Mouse (Mus musculus) CH12.LX (cell line): ENCODE results near the gene Bcr. TPM values are rescaled to one million over a fixed set of nuclear protein-coding genes. Genes with fewer than 3 reads are reported as not detected.

Source experiments
- DNase-seq: peaks from one replicate; pipeline ENCODE4 v3.0.0-alpha.2; 2013; ENCODE audit errors: extremely low read depth
- H3K27ac ChIP-seq: 2 replicates; pipeline ENCODE4 v1.5.1; 2012; ENCODE audit warnings: low read depth, mild to moderate bottlenecking, control low read depth, moderate library complexity; ENCODE audit not compliant: insufficient read depth
- H3K27me3 ChIP-seq: replicated peaks from 2 replicates; pipeline ENCODE3; 2012; ENCODE audit warnings: inconsistent platforms
- H3K36me3 ChIP-seq, 2 experiments: replicated peaks in 1 of 2; 2 replicates each; pipeline versions ENCODE3 to v1.6.1; 2012; ENCODE audit warnings: inconsistent platforms in 1 of 2, low read length in 1 of 2, mild to moderate bottlenecking in 1 of 2, mixed read lengths in 1 of 2, moderate library complexity in 1 of 2; ENCODE audit not compliant: control insufficient read depth in 1 of 2, insufficient read depth in 1 of 2
- H3K4me1 ChIP-seq, 2 experiments: 2 replicates each; pipeline ENCODE4 v1.6.1; 2012; ENCODE audit warnings: inconsistent platforms in 1 of 2, moderate library complexity in 1 of 2; ENCODE audit not compliant: insufficient read depth in 2 of 2, control insufficient read depth in 1 of 2
- H3K4me2 ChIP-seq: 2 replicates; pipeline ENCODE4 v1.6.1; 2012; ENCODE audit warnings: low read depth, mild to moderate bottlenecking, control low read depth; ENCODE audit not compliant: poor library complexity, insufficient read depth, severe bottlenecking
- H3K4me3 ChIP-seq, 3 experiments: fragments of 150-350 bp in 1 of 3; sonication (generic) in 1 of 3; replicated peaks in 1 of 3; 2 replicates each; pipeline versions ENCODE3 to v1.5.1; 2011 to 2012; ENCODE audit warnings: low read depth in 2 of 3, low read length in 2 of 3, mild to moderate bottlenecking in 2 of 3, moderate library complexity in 2 of 3, control low read depth in 1 of 3, improper control_type of control experiment in 1 of 3, inconsistent platforms in 1 of 3, mixed read lengths in 1 of 3; ENCODE audit not compliant: poor library complexity in 1 of 3
- H3K79me2 ChIP-seq: replicated peaks from 2 replicates; pipeline ENCODE4 v1.6.1; 2012; ENCODE audit warnings: mild to moderate bottlenecking, moderate library complexity; ENCODE audit not compliant: control insufficient read depth, poor library complexity, insufficient read depth, severe bottlenecking; ENCODE audit errors: extremely low read depth
- H3K9ac ChIP-seq: 2 replicates; pipeline ENCODE4 v1.6.1; 2012; ENCODE audit warnings: low read depth, mild to moderate bottlenecking, control low read depth, moderate library complexity; ENCODE audit not compliant: insufficient read depth
- H3K9me3 ChIP-seq: replicated peaks from 2 replicates; pipeline ENCODE3; 2012; ENCODE audit warnings: low read length, inconsistent platforms, mixed read lengths
- BHLHE40 ChIP-seq: IDR thresholded peaks from 2 replicates; pipeline ENCODE4 v1.6.1; 2011; ENCODE audit warnings: mild to moderate bottlenecking, low read depth, low read length, improper control_type of control experiment
- CTCF ChIP-seq, 2 experiments: IDR thresholded peaks in 1 of 2; conservative IDR thresholded peaks in 1 of 2; 2 replicates each; pipeline ENCODE4 v1.5.1; 2011 to 2012; ENCODE audit warnings: low read depth in 2 of 2, low read length in 2 of 2, improper control_type of control experiment in 1 of 2, inconsistent platforms in 1 of 2, mild to moderate bottlenecking in 1 of 2, moderate library complexity in 1 of 2
- EP300 ChIP-seq: IDR thresholded peaks from 2 replicates; pipeline ENCODE4 v1.6.1; 2011; ENCODE audit warnings: low read length, improper control_type of control experiment
- ETS1 ChIP-seq: conservative IDR thresholded peaks from 2 replicates; pipeline ENCODE4 v1.6.1; 2012; ENCODE audit warnings: low read depth, mild to moderate bottlenecking, inconsistent platforms, low read length, improper control_type of control experiment, moderate library complexity
- IRF4 ChIP-seq: IDR thresholded peaks from 2 replicates; pipeline ENCODE4 v1.6.1; 2014; ENCODE audit warnings: low read depth, mild to moderate bottlenecking, inconsistent platforms, low read length, improper control_type of control experiment
- JUN ChIP-seq: IDR thresholded peaks from 2 replicates; pipeline ENCODE4 v1.6.1; 2011; ENCODE audit warnings: low read depth, mild to moderate bottlenecking, low read length, improper control_type of control experiment, moderate library complexity; ENCODE audit not compliant: insufficient read depth
- MAX ChIP-seq: IDR thresholded peaks from 2 replicates; pipeline ENCODE4 v1.6.1; 2011; ENCODE audit warnings: low read length, improper control_type of control experiment
- MEF2A ChIP-seq: IDR thresholded peaks from 2 replicates; pipeline ENCODE4 v1.6.1; 2014; ENCODE audit warnings: low read depth, mild to moderate bottlenecking, inconsistent platforms, low read length, improper control_type of control experiment, borderline replicate concordance
- PAX5 ChIP-seq: IDR thresholded peaks from 2 replicates; pipeline ENCODE4 v1.6.1; 2012; ENCODE audit warnings: low read length, inconsistent platforms, mixed read lengths
- POLR2A ChIP-seq: IDR thresholded peaks from 2 replicates; pipeline ENCODE4 v1.6.1; 2011; ENCODE audit warnings: low read depth, mild to moderate bottlenecking, improper control_type of control experiment, low read length
- POLR2AphosphoS2 ChIP-seq: IDR thresholded peaks from 2 replicates; pipeline ENCODE4 v1.6.1; 2011; ENCODE audit warnings: low read depth, low read length, improper control_type of control experiment
- RAD21 ChIP-seq: IDR thresholded peaks from 2 replicates; pipeline ENCODE4 v1.6.1; 2011; ENCODE audit warnings: low read depth, mild to moderate bottlenecking, low read length, improper control_type of control experiment, moderate library complexity
- RCOR1 ChIP-seq: conservative IDR thresholded peaks from 2 replicates; pipeline ENCODE4 v1.6.1; 2012; ENCODE audit warnings: low read depth, mild to moderate bottlenecking, inconsistent platforms, low read length, improper control_type of control experiment
- SIN3A ChIP-seq: IDR thresholded peaks from 2 replicates; pipeline ENCODE4 v1.6.1; 2012; ENCODE audit warnings: low read length, improper control_type of control experiment, inconsistent platforms
- SMC3 ChIP-seq: IDR thresholded peaks from 2 replicates; pipeline ENCODE4 v1.6.1; 2011; ENCODE audit warnings: low read depth, low read length, improper control_type of control experiment
- USF1 ChIP-seq: IDR thresholded peaks from 2 replicates; pipeline ENCODE4 v1.6.1; 2014; ENCODE audit warnings: low read depth, mild to moderate bottlenecking, inconsistent platforms, low read length, improper control_type of control experiment
- ZC3H11A ChIP-seq: IDR thresholded peaks from 2 replicates; pipeline ENCODE4 v1.6.1; 2012; ENCODE audit warnings: low read depth, mild to moderate bottlenecking, inconsistent platforms, low read length, improper control_type of control experiment
- dilution Hi-C: fragments of 300-500 bp; cut with MboI; formaldehyde crosslinking; loops from 2 replicates; pipeline ENCODE4 v1.14.3; 2020; ENCODE audit warnings: low sequenced_read_pairs; ENCODE audit not compliant: extremely low pct_unique_long_range_greater_than_20kb, extremely low pct_ligation_motif_present
- in situ Hi-C: fragments of 300-500 bp; cut with MboI; formaldehyde crosslinking; loops from 3 replicates; pipeline ENCODE4 v1.14.3; 2019; ENCODE audit warnings: low sequenced_read_pairs, low pct_ligation_motif_present, low pct_unique_long_range_greater_than_20kb, mixed read lengths
- polyA plus RNA-seq: library from polyadenylated mRNA; unstranded; fragments of >175 nt; gene quantifications from 2 replicates; pipeline ENCODE4 v1.2.1, GENCODE M21; 2012; ENCODE audit warnings: low read depth; ENCODE audit not compliant: insufficient read length
- total RNA-seq, 2 experiments: library from RNA; depleted of rRNA; stranded (reverse); fragments of 300-350 nt in 1 of 2; fragments of >200 nt in 1 of 2; gene quantifications; 2 replicates each; pipeline ENCODE4 v1.2.3; 2012 to 2014

The Bcr gene
- total and polyA plus RNA-seq, 3 experiments, result 4.0 to 22.1 (median 20.0) TPM

DNA sequence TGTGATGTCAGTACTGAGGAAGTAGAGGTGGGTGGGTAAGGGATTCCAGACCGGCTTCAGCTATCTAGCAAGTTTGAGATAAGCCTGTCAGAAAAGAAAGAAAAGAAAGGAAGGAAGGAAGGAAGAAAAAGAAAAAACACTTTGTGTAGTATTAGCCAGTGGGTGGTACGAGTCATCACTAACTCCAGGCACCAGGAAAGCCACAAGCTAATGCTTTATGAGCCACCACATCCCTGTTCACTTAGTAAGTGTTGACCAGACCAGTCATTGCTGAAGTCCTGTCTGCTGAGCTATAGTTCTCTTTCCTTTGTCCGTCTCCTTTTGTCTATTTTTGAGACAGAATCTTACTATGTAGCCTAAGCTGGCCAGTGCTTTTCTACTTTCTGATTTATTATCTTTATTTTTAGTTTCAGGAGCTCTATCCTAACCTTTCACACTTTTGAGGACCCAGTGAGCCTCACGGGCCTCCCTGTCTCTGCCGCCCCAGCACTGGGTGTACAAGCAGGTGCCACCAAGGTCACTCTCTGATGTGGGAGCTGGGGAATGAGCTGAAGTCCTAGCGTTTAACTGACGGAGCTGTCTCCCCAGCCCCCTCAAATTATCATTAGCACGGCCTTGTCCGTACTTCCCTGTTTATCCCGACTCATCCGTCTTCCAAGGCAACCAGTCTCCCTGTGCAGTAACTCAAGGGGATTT lies 10.0 kb downstream of the Bcr start:
- peak; percentile 31; the same call in 1 of the 2 replicates for TF ChIP-seq IRF4
- TF ChIP-seq EP300, result peak; percentile 40
- 0 out of 2 replicates have a peak, but pooled peaks have one; percentile 23 for TF ChIP-seq BHLHE40
- no peak for TF ChIP-seq MAX
- peak; percentile 6; the same call in 1 of the 2 replicates for TF ChIP-seq JUN
- TF ChIP-seq USF1, result no peak
- peaks cover 9 to 68% of the 10 kb centered on the region in 2 experiments for H3K4me1 ChIP-seq
- no peak overlapping the region for H3K4me3 ChIP-seq
- H3K9me3 ChIP-seq, result no peaks in the 10 kb centered on the region
- no peak overlapping the region for H3K9ac ChIP-seq
- H3K36me3 ChIP-seq, result peaks cover 10 to 67% of the 10 kb centered on the region in 2 experiments
- dilution Hi-C loops, result no loop called here
- no peak overlapping the region for H3K4me2 ChIP-seq
- H3K27ac ChIP-seq, result no peak overlapping the region
- H3K27me3 ChIP-seq, result no peaks in the 10 kb centered on the region
- DNase-seq, result no peak
- in situ Hi-C loops, result no loop called here
- H3K79me2 ChIP-seq, result peaks cover 25% of the 10 kb centered on the region

- no peak for DNase-seq
- Histone ChIP-seq H3K9ac (no peak overlapping the region), H3K27me3 (no peaks in the 10 kb centered on the region), H3K9me3 (no peaks in the 10 kb centered on the region), H3K36me3 (peaks cover 14 to 67% of the 10 kb centered on the region in 2 experiments), H3K79me2 (no peaks in the 10 kb centered on the region; the same call in 1 of the 2 replicates), H3K27ac (no peak overlapping the region), H3K4me2 (no peak overlapping the region), H3K4me1 (peaks cover 9 to 70% of the 10 kb centered on the region in 2 experiments; a peak in 3 of 4 replicates), H3K4me3 (no peak overlapping the region)
- in situ Hi-C loops, result no loop called here
- TF ChIP-seq BHLHE40 (no peak), PAX5 (no peak), MAX (no peak), POLR2AphosphoS2 (no peak), ZC3H11A (no peak), POLR2A (no peak), MEF2A (no peak), ETS1 (no peak), RCOR1 (no peak), USF1 (no peak), SMC3 (no peak), CTCF (conservative IDR thresholded peaks at IDR 0.05 in 1 of 2, IDR thresholded peaks at IDR 0.05 in 1 of 2; ENCODE audit: low read depth in 2 of 2, low read length in 2 of 2) (no peak), SIN3A (no peak), RAD21 (no peak)
- dilution Hi-C loops, result no loop called here
Observed at GRCm38 (mm10) chr10:75075665-75076064, 15.3 kb downstream of the Bcr start.
